Mouse (Mus musculus): ENCODE results near the gene Chordc1.
A peak's percentile ranks its signal among the peaks of the same experiment; 100 is the strongest.
"Not testable (repeated sequence)": the region's sequence is repeated elsewhere in the genome, so short reads cannot be mapped to it uniquely, and the experiment has no call there.

Gene Chordc1

GRCm38 (mm10) chr9:18291571-18292429 lies at the start of gene Chordc1:
Gene Chordc1, plus strand, starts transcription at chr9:18292125.
- DNase-seq (ENCODE audit: low read depth, low spot score): peak; percentile 97

- DNase-seq (ENCODE audit: low read depth, low spot score): no peak
Measured at GRCm38 (mm10) chr9:18275901-18276300, 16.0 kb upstream of the Chordc1 start.

GRCm38 (mm10) chr9:18276844-18277243 lies 15.1 kb upstream of the Chordc1 start:
- DNase-seq (ENCODE audit: low read depth, low spot score): no peak

GRCm38 (mm10) chr9:18277497-18277896 lies 14.4 kb upstream of the Chordc1 start:
- DNase-seq (ENCODE audit: low read depth, low spot score): peak; percentile 29

GRCm38 (mm10) chr9:18278693-18279092 lies 13.2 kb upstream of the Chordc1 start:
- not testable (repeated sequence) for DNase-seq (ENCODE audit: low read depth, low spot score)

- peak; percentile 67 for DNase-seq (ENCODE audit: low read depth, low spot score)
Measured at GRCm38 (mm10) chr9:18292443-18292922, 558 bp downstream of the Chordc1 start.

GRCm38 (mm10) chr9:18293026-18293781 lies 1.3 kb downstream of the Chordc1 start:
- DNase-seq (ENCODE audit: low read depth, low spot score): peak; percentile 37

GRCm38 (mm10) chr9:18298301-18298700 lies 6.4 kb downstream of the Chordc1 start:
- no peak for DNase-seq (ENCODE audit: low read depth, low spot score)

- DNase-seq (ENCODE audit: low read depth, low spot score): no peak
Measured at GRCm38 (mm10) chr9:18319990-18320389, 28.1 kb downstream of the Chordc1 start.
